Mouse (Mus musculus) splenic B cell, adult 2 months (primary cell): ENCODE data around the gene Vgll2.

Source experiments
- DNase-seq: peaks from one replicate; pipeline ENCODE4 v3.0.0-alpha.2; 2011; ENCODE audit warnings: low read depth, low spot score
- H3K27me3 ChIP-seq: 2 replicates; pipeline ENCODE4 v1.6.1; 2012; ENCODE audit warnings: mild to moderate bottlenecking, low read length, moderate library complexity, mixed read lengths; ENCODE audit not compliant: control insufficient read depth, poor library complexity, insufficient read depth, severe bottlenecking
- H3K36me3 ChIP-seq: 2 replicates; pipeline ENCODE4 v1.6.1; 2012; ENCODE audit warnings: mild to moderate bottlenecking, low read length, moderate library complexity, mixed read lengths; ENCODE audit not compliant: control insufficient read depth, poor library complexity, insufficient read depth, severe bottlenecking

Gene Vgll2

GRCm38 (mm10) chr10:52028561-52029370 lies 6.5 kb downstream of the Vgll2 start:
- H3K36me3 ChIP-seq, result no peaks in the 10 kb centered on the region
- DNase-seq, result no peak
- H3K27me3 ChIP-seq, result no peaks in the 10 kb centered on the region

DNA sequence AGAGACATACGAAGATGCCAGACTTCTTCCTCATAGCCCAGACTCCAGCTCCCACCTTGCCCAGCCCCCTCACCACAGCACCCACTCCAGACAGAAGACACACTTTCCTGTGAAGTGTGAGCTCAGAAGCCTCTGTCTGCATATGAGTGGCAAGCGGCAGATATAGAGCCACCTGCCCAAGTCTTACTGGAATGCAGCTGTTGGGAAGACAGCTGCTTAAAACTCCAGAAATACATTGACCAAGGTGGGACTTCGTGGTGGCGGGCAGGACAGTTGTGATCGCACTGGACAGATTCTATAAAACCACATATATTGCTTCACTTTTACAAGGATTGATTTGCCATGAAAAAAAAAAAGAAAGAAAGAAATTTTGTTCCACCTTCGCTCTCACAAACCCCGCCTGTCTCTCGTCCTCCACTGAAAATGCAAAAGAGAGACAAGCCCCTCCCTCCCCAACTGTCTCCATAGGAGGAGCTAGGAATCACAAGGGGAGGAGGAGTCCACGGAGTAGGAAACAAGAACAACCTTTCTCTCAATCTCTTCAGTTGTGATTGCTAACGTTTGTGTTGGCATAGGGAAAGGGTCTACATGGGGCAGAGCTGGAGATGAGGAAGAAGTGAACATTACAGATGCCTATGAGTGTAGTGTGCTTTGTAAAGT lies 7.2 kb downstream of the Vgll2 start:
- Histone ChIP-seq H3K36me3 (no peaks in the 10 kb centered on the region), H3K27me3 (no peaks in the 10 kb centered on the region)
- DNase-seq, result no peak

- DNase-seq, result no peak
- Histone ChIP-seq H3K36me3 (no peaks in the 10 kb centered on the region), H3K27me3 (no peaks in the 10 kb centered on the region)
Observed at GRCm38 (mm10) chr10:52033729-52034128, 11.4 kb downstream of the Vgll2 start.

DNA sequence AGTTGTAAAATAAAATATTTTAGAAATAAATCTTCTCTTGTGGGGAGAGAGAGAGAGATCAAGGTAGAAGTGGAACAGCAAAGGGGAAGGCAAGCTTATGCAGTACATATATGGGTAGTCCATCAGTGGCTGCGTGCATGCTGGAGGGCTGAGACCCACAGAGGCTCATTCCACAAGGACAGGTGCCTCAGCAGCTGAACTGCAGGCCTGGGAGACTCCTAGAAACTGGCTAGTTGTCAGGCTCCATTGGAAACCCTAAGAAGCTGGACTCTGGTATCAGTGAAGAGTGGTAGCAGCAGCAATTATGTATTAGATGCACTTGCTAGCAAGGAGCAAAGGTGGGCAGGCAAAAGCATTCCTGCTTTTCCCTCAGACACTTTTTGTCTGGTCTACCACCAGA lies 17.1 kb downstream of the Vgll2 start:
- DNase-seq, result no peak
- Histone ChIP-seq H3K27me3 (no peaks in the 10 kb centered on the region), H3K36me3 (no peaks in the 10 kb centered on the region)

DNA sequence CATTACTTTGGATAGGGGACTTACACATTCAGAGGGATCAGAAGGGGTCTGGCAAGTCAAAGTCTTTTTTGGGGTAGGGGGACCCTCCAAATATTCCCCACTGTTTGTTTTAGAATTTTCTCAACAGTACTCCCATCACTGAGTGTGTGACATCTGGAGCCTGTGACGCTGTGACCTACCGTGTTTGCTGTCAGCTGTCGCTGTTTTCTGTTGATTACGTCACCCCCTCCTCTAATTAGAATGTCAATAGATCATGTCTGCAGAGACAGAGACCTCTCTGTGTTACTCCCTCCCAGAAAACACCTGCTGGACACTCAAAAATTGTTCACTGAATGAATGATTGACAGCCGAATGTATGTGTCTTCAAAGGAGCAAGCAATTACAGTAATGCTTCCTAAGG lies 20.8 kb downstream of the Vgll2 start:
- DNase-seq, result no peak
- Histone ChIP-seq H3K27me3 (no peaks in the 10 kb centered on the region), H3K36me3 (no peaks in the 10 kb centered on the region)

DNA sequence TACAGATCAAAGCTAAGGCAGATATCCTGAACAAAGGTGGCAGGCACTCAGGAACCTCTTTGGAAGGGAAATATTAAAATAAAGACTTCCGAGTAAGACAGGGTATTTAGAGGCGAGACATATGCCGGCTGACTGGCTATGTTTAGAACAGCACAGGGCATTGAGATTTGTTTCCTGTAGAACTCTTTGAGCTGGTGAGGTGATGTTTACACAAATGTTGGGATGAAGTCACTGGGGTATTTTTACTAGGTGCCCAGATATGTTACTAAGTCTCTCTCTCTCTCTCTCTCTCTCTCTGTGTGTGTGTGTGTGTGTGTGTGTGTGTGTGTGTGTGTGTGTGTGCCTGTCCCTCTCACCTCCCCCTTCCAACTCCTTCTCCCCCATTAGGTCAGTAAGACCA lies 26.0 kb downstream of the Vgll2 start:
- no peak for DNase-seq
- H3K36me3 ChIP-seq, result no peaks in the 10 kb centered on the region
- no peaks in the 10 kb centered on the region for H3K27me3 ChIP-seq

DNA sequence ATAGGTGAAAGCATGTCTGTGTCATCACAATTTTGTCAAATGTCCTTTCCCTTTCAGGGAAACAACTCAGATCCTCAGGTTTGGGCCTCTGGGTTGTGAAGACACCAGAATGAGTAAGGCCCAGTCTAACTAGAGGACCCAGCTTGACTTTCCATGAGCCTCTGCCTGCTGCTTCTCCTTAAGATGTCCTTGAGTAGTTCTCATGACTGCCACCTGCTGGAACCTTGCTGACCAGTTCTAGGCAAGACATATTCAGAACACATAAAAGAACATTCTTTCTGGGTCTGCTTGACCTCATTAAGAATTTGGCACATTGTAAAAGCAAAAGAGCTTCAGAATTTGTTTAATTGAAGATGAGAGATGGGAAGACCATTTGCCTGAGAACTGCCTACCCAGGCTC lies 50.2 kb downstream of the Vgll2 start:
- Histone ChIP-seq H3K36me3 (no peaks in the 10 kb centered on the region), H3K27me3 (no peaks in the 10 kb centered on the region)
- peak; percentile 1 for DNase-seq
